Mouse (Mus musculus): Measurements from ENCODE around the gene Mkrn2. TPM values are rescaled to one million over a fixed set of nuclear protein-coding genes. Genes with fewer than 3 reads are reported as not detected.
A peak's percentile ranks its signal among the peaks of the same experiment; 100 is the strongest.

The Mkrn2 gene
- polyA plus RNA-seq, 1 experiment = 1.3 TPM

DNA sequence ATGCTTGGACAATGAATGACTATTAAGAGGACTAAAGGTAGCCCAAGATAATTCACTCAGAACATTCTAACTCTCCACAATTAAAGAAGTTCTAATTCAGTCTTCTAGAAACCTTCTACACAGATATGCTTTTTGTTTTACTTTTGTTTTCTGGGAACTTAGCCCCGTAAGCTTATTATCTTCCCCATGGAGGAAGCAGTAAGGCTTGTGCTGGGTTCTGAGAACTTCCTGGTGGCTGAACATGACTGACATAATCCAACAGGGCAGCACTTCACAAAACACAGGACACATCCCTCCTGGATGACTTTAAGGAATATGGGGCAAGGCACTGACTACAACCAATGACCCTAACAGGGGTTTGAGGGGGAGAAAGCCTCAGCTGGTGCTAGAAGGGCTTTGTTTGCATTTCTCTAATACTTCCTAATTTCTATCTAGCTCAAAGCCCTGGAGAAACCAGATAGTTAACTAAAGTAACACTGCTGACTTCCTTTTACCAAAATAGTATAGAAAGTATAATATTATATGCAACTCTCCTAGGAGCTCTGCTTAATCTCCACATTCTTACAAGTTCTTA lies 48.2 kb downstream of the Mkrn2 start:
- TF ChIP-seq GATA1 (IDR thresholded peaks at IDR 0.05; ENCODE audit: low read length) = no peak

DNA sequence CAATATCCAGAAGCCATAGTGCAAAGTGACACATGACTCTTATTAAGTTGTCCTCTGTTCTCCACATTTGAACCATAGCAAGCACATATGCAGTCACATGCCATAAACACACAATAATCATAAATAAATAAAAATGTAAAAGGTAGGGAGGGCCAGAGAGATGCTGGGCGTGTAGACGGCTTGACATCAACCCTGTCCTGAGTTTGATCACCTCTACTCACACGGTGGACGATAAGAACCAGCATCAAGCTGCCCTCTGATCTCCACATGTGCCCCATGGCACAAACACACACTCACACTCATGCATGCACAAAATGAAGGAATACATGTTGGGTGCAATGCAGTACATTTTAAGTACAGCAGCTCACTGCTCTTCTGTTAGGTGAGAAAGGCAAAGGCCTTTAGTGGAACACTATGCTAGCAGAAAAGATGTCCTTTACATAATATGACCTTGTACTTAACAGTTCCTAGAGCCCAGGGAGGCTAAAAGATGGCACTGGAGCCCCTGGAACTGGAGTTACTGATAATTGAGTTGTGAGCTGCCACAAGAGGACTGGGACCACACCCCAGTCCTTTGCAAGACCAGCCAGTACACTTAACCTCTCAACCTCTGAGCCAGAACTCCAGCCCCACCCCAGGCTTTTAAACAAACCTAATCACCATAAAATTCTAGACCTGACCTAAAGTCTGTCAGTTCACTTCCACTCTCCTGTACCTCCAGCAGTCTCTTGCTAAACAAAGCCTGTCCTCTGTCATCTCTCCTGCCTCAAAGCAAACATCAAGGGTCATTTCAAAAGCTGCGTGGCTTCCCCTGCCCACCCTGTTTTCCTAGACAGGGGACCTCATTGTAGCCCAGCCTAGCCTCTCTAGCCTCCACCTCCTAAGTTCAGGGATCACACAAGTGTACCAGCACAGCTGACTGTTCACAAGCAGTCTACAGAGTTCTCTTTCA lies 49.0 kb downstream of the Mkrn2 start:
- TF ChIP-seq GATA1 (IDR thresholded peaks at IDR 0.05; ENCODE audit: low read length) = no peak

DNA sequence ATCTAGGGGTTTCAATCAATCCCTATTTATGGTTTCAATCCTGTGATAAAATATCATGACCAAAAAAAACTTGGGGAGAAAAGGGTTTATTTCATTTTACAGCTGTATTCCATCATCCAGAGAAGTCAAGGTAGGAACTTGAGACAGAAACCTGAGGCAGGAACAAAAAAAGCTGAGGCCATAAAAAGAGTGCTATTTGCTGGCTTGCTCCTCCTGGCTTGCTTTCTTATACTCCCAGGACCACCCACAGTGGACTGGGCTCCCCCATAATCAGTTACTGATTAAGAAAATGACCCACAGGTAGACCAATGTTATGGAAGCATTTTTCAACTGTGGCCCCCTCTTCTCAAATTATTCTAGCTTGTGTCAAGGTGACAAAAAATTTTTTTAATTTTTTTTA lies 50.0 kb downstream of the Mkrn2 start:
- no peak for TF ChIP-seq GATA1 (IDR thresholded peaks at IDR 0.05; ENCODE audit: low read length)

DNA sequence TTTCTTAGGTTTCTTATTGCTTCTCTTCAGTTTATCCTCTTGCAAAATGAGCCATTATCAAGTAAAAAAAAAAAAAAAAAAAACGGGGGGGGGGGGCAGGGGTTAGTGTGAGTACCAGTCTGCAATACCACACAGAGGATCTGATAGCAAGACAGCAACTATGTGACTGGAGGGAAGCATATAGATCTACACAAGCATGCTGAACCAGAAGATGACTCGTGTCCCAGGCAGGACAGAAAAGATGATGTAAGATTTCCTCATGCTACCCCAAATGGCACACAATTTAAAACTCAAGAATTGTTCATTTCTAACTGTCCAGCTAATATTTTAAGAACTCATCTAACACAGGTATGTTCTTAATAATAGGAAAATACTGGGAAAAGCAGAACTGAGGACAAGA lies 52.2 kb downstream of the Mkrn2 start:
- no peak for TF ChIP-seq GATA1 (IDR thresholded peaks at IDR 0.05; ENCODE audit: low read length)

DNA sequence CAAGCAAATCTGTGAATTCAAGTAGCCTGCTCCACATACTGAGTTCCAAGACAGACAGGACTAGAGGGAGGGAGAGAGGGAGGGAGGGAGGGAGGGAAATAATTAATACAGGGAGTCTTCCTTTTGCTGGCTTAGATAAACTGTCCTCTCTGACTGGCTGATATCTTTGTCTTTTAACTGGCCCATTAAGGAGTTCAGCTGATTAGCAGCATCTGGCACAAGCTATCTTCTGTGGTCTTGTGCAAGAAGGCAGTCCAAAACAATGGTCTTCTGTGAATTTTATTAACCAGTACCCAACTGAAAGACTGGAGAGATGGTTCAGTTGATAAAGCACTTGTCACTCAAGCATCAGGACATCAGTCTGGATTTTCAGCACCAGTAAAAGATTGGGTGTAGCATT lies 57.1 kb downstream of the Mkrn2 start:
- TF ChIP-seq GATA1 (IDR thresholded peaks at IDR 0.05; ENCODE audit: low read length) = peak; percentile 74

DNA sequence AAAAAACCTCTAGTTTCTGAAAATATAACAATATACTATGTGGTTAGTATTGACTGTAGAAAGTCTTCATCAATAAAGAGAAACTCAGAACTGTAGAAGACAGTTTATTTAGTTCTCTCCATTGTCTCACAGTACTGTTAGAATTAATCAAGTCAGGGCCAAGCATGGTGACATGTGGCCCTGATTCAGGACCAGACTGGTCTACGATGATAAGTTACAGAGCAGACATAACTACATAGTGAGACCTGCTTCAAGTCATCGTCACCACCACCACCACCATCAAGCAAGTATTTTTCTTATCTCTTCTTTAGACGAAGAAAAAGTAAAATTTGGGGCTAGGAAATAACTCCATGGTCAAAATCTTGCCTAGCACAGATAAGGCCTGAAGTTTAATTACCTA lies 62.6 kb downstream of the Mkrn2 start:
- no peak for TF ChIP-seq GATA1 (IDR thresholded peaks at IDR 0.05; ENCODE audit: low read length)

DNA sequence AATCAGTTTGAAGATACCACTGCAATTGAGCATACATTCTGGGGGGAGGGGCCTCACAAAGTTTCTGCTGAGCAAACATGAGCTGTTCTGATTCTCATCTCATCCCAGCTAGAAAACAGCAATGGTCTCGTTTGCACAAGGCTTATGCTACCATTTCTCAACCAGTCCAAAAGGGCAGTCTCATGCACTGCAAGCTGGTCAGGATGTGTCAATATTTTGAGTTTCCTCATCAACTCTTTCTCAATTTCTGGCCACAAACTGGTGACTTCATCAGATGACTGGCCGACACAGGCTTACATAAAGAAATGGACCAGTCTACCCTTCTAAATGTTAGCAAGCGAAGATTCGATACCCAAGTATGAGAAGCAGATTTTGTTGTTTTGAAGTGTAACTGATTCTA lies 64.9 kb downstream of the Mkrn2 start:
- no peak for TF ChIP-seq GATA1 (IDR thresholded peaks at IDR 0.05; ENCODE audit: low read length)

Other genes with a start within 250 kb of the Mkrn2 start
- gene Pparg, start 241.0 kb upstream of the Mkrn2 start, polyA plus RNA-seq (2012) = not detected in 2 replicates
- 5.8 and 29.2 TPM in 2 replicates for gene Tsen2, start 57.2 kb upstream of the Mkrn2 start, polyA plus RNA-seq (2012)
- gene Mkrn2os, start 9.3 kb upstream of the Mkrn2 start, polyA plus RNA-seq (2012) = not detected in 2 replicates
- gene Raf1, start 74.7 kb downstream of the Mkrn2 start, polyA plus RNA-seq (2012) = 18.4 and 25.0 TPM in 2 replicates
- gene Tmem40, start 160.5 kb downstream of the Mkrn2 start, polyA plus RNA-seq (2012) = 8.2 and 9.4 TPM in 2 replicates
- gene Cand2, start 172.6 kb downstream of the Mkrn2 start, polyA plus RNA-seq (2012) = 7.4 and 7.5 TPM in 2 replicates
- 344 and 365 TPM in 2 replicates for gene Rpl32, start 206.8 kb downstream of the Mkrn2 start, polyA plus RNA-seq (2012)
- gene Efcab12, start 236.5 kb downstream of the Mkrn2 start, polyA plus RNA-seq (2012) = not detected in 2 replicates

Data from G1E-ER4 (cell line).